In the genomic region with DNA sequence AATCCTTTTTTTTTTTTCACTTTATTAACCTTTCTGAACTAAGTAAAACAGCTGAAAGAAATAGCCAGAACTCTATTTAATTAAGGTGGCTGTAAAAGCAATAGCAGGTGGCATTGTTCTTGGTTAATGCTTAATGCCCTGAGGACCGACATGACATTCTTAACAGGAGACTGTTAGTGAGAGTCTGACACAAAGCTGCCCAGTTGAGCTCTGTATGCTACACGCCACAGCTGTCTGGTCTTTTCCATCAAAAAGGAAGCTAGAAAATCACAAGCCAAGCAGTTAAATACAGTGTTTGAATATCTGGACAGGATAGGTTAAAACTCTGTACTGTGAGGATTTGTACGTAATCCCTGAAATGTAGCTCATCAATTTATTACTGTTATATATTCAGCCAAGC, we compare ENCODE assay signal across 27 mouse cellular contexts.
DNase-seq lines count a peak whose midpoint lies in the region; ATAC-seq and TF ChIP-seq lines count a peak whose summit lies in the region.
"Had no signal": no experiment of that assay in that cellular context is flagged by ENCODE, and none has a peak within 500 bp of the region (broad histone marks: within the 10 kb centered on the region; RNA-seq: fewer than 3 reads in every experiment).

No protein-coding gene starts in this region.

- H3K36me3 ChIP-seq in forebrain, embryonic 11.5 days (ENCODE audit: control insufficient read depth, insufficient read depth, low read length) = no peaks in the 10 kb centered on the region
- H3K36me3 ChIP-seq in forebrain, postnatal 0 days (ENCODE audit: insufficient read depth) = no peaks in the 10 kb centered on the region
- H3K36me3 ChIP-seq: forebrain, embryonic 10.5 days; G1E; heart, embryonic 10.5 days; heart, embryonic 13.5 days had no signal

- peaks cover 2% of the 10 kb centered on the region; the same call in 1 of the 2 replicates for H3K4me1 ChIP-seq in forebrain, embryonic 11.5 days (replicated peaks; ENCODE audit: control insufficient read depth, insufficient read depth, low read length)
- H3K4me1 ChIP-seq in forebrain, postnatal 0 days (ENCODE audit: insufficient read depth) = 0 out of 2 replicates have a peak, but pooled peaks cover 4% of the 10 kb centered on the region
- H3K4me1 ChIP-seq: heart, embryonic 10.5 days; heart, embryonic 13.5 days had no signal

- no peaks in the 10 kb centered on the region for H3K9me3 ChIP-seq in forebrain, embryonic 11.5 days (ENCODE audit: control insufficient read depth, low read length)
- no peaks in the 10 kb centered on the region for H3K9me3 ChIP-seq in forebrain, postnatal 0 days (ENCODE audit: low read length)
- H3K9me3 ChIP-seq: forebrain, embryonic 10.5 days; G1E; heart, embryonic 10.5 days; heart, embryonic 13.5 days had no signal

- no peak overlapping the region for H3K4me3 ChIP-seq in forebrain, embryonic 11.5 days (ENCODE audit: low read depth, low read length)
- no peak overlapping the region for H3K4me3 ChIP-seq in forebrain, postnatal 0 days (ENCODE audit: low read depth, low read length)
- H3K4me3 ChIP-seq in layer of hippocampus, adult 2 months = no peak overlapping the region
- H3K4me3 ChIP-seq: forebrain, embryonic 10.5 days; heart, adult 2 months; heart, embryonic 10.5 days; heart, embryonic 13.5 days had no signal

- H3K9ac ChIP-seq in forebrain, embryonic 11.5 days (ENCODE audit: low read length) = no peak overlapping the region
- H3K9ac ChIP-seq in forebrain, postnatal 0 days = no peak overlapping the region
- H3K9ac ChIP-seq: heart, embryonic 13.5 days; hindbrain, embryonic 14.5 days had no signal

- no peaks in the 10 kb centered on the region for H3K27me3 ChIP-seq in forebrain, embryonic 11.5 days (ENCODE audit: control insufficient read depth, insufficient read depth, low read length)
- H3K27me3 ChIP-seq in forebrain, postnatal 0 days (ENCODE audit: insufficient read depth, low read length) = no peaks in the 10 kb centered on the region
- H3K27me3 ChIP-seq: CH12.LX; heart, embryonic 13.5 days; Patski had no signal

- TF ChIP-seq CTCF in forebrain, postnatal 0 days (IDR thresholded peaks at IDR 0.05; ENCODE audit: low read depth) = no peak
- no peak for TF ChIP-seq CTCF in layer of hippocampus, adult 2 months (conservative IDR thresholded peaks at IDR 0.05)

- no peak overlapping the region for H3K4me2 ChIP-seq in forebrain, embryonic 11.5 days (ENCODE audit: low read depth, low read length, severe bottlenecking)
- no peak overlapping the region for H3K4me2 ChIP-seq in forebrain, postnatal 0 days (ENCODE audit: low read depth)
- H3K4me2 ChIP-seq: heart, embryonic 13.5 days; hindbrain, embryonic 14.5 days had no signal

- no peak for DNase-seq in forebrain, embryonic 11.5 days (ENCODE audit: low spot score)
- DNase-seq in forebrain, postnatal 0 days = no peak
- peak; percentile 16 for DNase-seq in kidney, adult 9 months
- DNase-seq in kidney, adult 18-20 months = no peak
- no peak for DNase-seq in layer of hippocampus, adult 2 months (ENCODE audit: low spot score in 2 of 2)
- no peak for DNase-seq in layer of hippocampus, adult 9-10 months (ENCODE audit: low spot score)
- peak; percentile 20 for DNase-seq in forelimb bud, embryonic 11.5 days (ENCODE audit: low read depth, low spot score)
- DNase-seq in cerebellum, adult 9-11 months = no peak
- DNase-seq: adrenal gland, postnatal 10 days; adrenal gland, postnatal 36 days; B cell, adult 2 months; cerebellum, adult 18-20 months; cerebellum, adult 9-10 months; cerebellum, postnatal 25 days; gastrocnemius, postnatal 10 days; gastrocnemius, postnatal 36 days; heart, adult 2 months; heart, postnatal 14 days; heart, postnatal 4 days had no signal

- no peak overlapping the region for H3K27ac ChIP-seq in forebrain, embryonic 11.5 days (ENCODE audit: low read depth, low read length)
- no peak overlapping the region for H3K27ac ChIP-seq in forebrain, postnatal 0 days (ENCODE audit: low read depth, low read length)
- peak overlapping the region; percentile 78 for H3K27ac ChIP-seq in layer of hippocampus, adult 2 months
- H3K27ac ChIP-seq: forebrain, embryonic 10.5 days; heart, adult 2 months; heart, embryonic 10.5 days; heart, embryonic 13.5 days; hindbrain, embryonic 14.5 days; hindbrain, postnatal 0 days had no signal

- WGBS in forebrain, embryonic 11.5 days = 23% methylated on average over 3 of the region's 3 CpGs
- 36% methylated on average over 3 of the region's 3 CpGs for WGBS in forebrain, postnatal 0 days

- ATAC-seq in forebrain, embryonic 11.5 days (replicated peaks; ENCODE audit: low FRiP score) = peak; percentile 34; the same call in 1 of the 2 replicates
- ATAC-seq in forebrain, postnatal 0 days = no peak
- ATAC-seq: hindbrain, postnatal 0 days had no signal

Comparison
In these comparisons a context has a peak if more than half of its experiments do, and no peak if none do; other contexts are left out.
1. DNase-seq: peak in kidney, adult 9 months (single experiment) and forelimb bud, embryonic 11.5 days (single experiment); none in forebrain, embryonic 11.5 days (single experiment), forebrain, postnatal 0 days (single experiment), kidney, adult 18-20 months (single experiment), layer of hippocampus, adult 2 months (0 of 2), layer of hippocampus, adult 9-10 months (single experiment) and cerebellum, adult 9-11 months (single experiment).